Mouse (Mus musculus) cortical plate, adult 2 months (tissue): Measurements from ENCODE around the gene Hcrtr2.

Experiments
- CTCF ChIP-seq: fragments of 200-500 bp; IDR thresholded peaks from 2 replicates; pipeline ENCODE4 v1.5.1; 2011; ENCODE audit warnings: mild to moderate bottlenecking, control low read depth, low read length; ENCODE audit not compliant: insufficient read depth; ENCODE audit errors: extremely low read depth
- POLR2A ChIP-seq: fragments of 200-500 bp; IDR thresholded peaks from 2 replicates; pipeline ENCODE4 v1.6.1; 2011; ENCODE audit warnings: mild to moderate bottlenecking, low read length, control low read depth; ENCODE audit not compliant: insufficient read depth; ENCODE audit errors: extremely low read depth

DNA sequence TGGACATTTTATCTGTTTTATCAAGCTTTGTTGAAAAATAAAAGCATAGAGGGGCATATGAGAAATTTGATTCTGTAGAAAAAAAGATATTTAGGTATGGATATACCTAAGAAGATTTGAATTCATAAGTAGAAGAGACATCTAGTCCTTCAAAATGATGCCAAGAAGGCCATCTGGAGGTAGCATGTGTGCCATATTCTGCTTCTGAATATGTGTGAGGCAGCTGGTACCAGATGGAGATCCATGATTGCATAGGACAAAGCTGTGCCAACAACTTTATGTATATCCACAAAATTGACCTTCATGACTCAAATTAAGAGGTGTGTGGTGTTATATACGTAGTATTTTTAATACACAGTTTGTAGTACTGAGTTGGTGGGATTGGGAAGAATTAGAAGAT lies 7.4 kb upstream of the Hcrtr2 start:
- no peak for TF ChIP-seq POLR2A
- no peak for TF ChIP-seq CTCF
